7 mouse cellular contexts compared by ENCODE assay signal in genomic region chr11:75189713-75190370, GRCm38 (mm10). TPM values are rescaled to one million over a fixed set of nuclear protein-coding genes. Genes with fewer than 3 reads are reported as not detected.
DNase-seq lines count a peak whose midpoint lies in the region; ATAC-seq and TF ChIP-seq lines count a peak whose summit lies in the region.

No protein-coding gene starts in this region.

- H3K36me3 ChIP-seq in hindbrain, embryonic 13.5 days = no peaks in the 10 kb centered on the region
- no peaks in the 10 kb centered on the region for H3K36me3 ChIP-seq in midbrain, embryonic 13.5 days

- 0 out of 2 replicates have a peak, but pooled peaks cover 2% of the 10 kb centered on the region for H3K4me1 ChIP-seq in cortical plate, adult 2 months (ENCODE audit: control insufficient read depth, insufficient read depth, low read length)
- H3K4me1 ChIP-seq in hindbrain, embryonic 13.5 days (replicated peaks) = peaks cover 52% of the 10 kb centered on the region
- H3K4me1 ChIP-seq in midbrain, embryonic 13.5 days (replicated peaks) = peaks cover 66% of the 10 kb centered on the region

- no peak for ATAC-seq in hindbrain, embryonic 13.5 days (ENCODE audit: low FRiP score)
- ATAC-seq in midbrain, embryonic 13.5 days = no peak

- peak overlapping the region; percentile 69 for H3K4me3 ChIP-seq in left cerebral cortex, adult 2 months
- H3K4me3 ChIP-seq in cortical plate, adult 2 months (ENCODE audit: insufficient read depth, low read length) = peak overlapping the region; percentile 68
- H3K4me3 ChIP-seq in hindbrain, embryonic 13.5 days = peak overlapping the region; percentile 86
- H3K4me3 ChIP-seq in midbrain, embryonic 13.5 days (replicated peaks) = peak overlapping the region; percentile 89

- H3K27ac ChIP-seq in left cerebral cortex, adult 2 months = peak overlapping the region; percentile 69
- no peak overlapping the region for H3K27ac ChIP-seq in cortical plate, adult 2 months (ENCODE audit: insufficient read depth, low read length)
- H3K27ac ChIP-seq in hindbrain, embryonic 13.5 days = no peak overlapping the region
- no peak overlapping the region for H3K27ac ChIP-seq in midbrain, embryonic 13.5 days

- peak overlapping the region; percentile 80 for H3K9ac ChIP-seq in hindbrain, embryonic 13.5 days
- peak overlapping the region; percentile 70 for H3K9ac ChIP-seq in midbrain, embryonic 13.5 days (replicated peaks)

- no peaks in the 10 kb centered on the region for H3K9me3 ChIP-seq in hindbrain, embryonic 13.5 days
- no peaks in the 10 kb centered on the region for H3K9me3 ChIP-seq in midbrain, embryonic 13.5 days

- intact Hi-C loops in left cerebral cortex, adult 2 months (cut with DNase I) = loop anchor here (5.0 to 10.0 kb wide), 3 partner anchors 207 to 385 kb away; partner anchors contain the start of gene Tlcd2
- intact Hi-C loops in left cerebral cortex, postnatal 14 days (cut with DNase I) = loop anchor here (5.0 kb wide), 1 partner anchor 42 kb away; no protein-coding TSS in a partner anchor

- H3K4me2 ChIP-seq in hindbrain, embryonic 13.5 days = peak overlapping the region; percentile 90
- H3K4me2 ChIP-seq in midbrain, embryonic 13.5 days (replicated peaks) = peak overlapping the region; percentile 75

- no peak for TF ChIP-seq POLR2A in cortical plate, adult 2 months (IDR thresholded peaks at IDR 0.05; ENCODE audit: extremely low read depth, insufficient read depth, low read length)

- peaks cover 40% of the 10 kb centered on the region for H3K27me3 ChIP-seq in hindbrain, embryonic 13.5 days
- H3K27me3 ChIP-seq in midbrain, embryonic 13.5 days = peaks cover 40% of the 10 kb centered on the region

- no peak for DNase-seq in left cerebral cortex, adult 2 months (ENCODE audit: extremely low spot score in 1 of 2, low spot score in 2 of 2)
- DNase-seq in left cerebral cortex, postnatal 14 days (ENCODE audit: low spot score in 2 of 2) = no peak
- DNase-seq in thymus, postnatal 25 days = no peak
- DNase-seq in left cerebral cortex, adult 11 months (ENCODE audit: low spot score) = no peak

- under 1% methylated on average over 22 of the region's 22 CpGs for WGBS in hindbrain, embryonic 13.5 days
- under 1% methylated on average over 22 of the region's 22 CpGs for WGBS in midbrain, embryonic 13.5 days

- TF ChIP-seq CTCF in left cerebral cortex, adult 2 months (IDR thresholded peaks at IDR 0.05) = no peak
- no peak for TF ChIP-seq CTCF in cortical plate, adult 2 months (IDR thresholded peaks at IDR 0.05; ENCODE audit: extremely low read depth, insufficient read depth, low read length)

RNA-seq across cellular contexts. Expression of gene Dph1, which starts 1.2 kb away (rescaled TPM):
- total RNA-seq in left cerebral cortex, adult 2 months (2021) = 10 to 100 TPM; 27.9 to 28.9 TPM
- 10 to 100 TPM; 22.0 to 23.7 TPM for total RNA-seq in left cerebral cortex, postnatal 14 days (2021)
- polyA plus RNA-seq in cortical plate, adult 2 months (2012; rRNA removed) = 29.1 and 30.9 TPM in 2 replicates
- polyA plus RNA-seq in hindbrain, embryonic 13.5 days (2015; fragmentation: Nextera tagmentation; extraction: Ambion mirVana) = 14.4 and 15.5 TPM in 2 replicates
- polyA plus RNA-seq in midbrain, embryonic 13.5 days (2015; fragmentation: Nextera tagmentation; extraction: Ambion mirVana) = 14.9 and 15.4 TPM in 2 replicates

RNA-seq across cellular contexts. Expression of gene Rtn4rl1, which starts 3.7 kb away (rescaled TPM):
- total RNA-seq in left cerebral cortex, adult 2 months (2021) = 10 to 100 TPM; 89.0 to 99.0 TPM
- total RNA-seq in left cerebral cortex, postnatal 14 days (2021) = 10 to 100 TPM; 59.5 to 65.9 TPM
- polyA plus RNA-seq in cortical plate, adult 2 months (2012; rRNA removed) = 37.9 and 40.1 TPM in 2 replicates
- polyA plus RNA-seq in hindbrain, embryonic 13.5 days (2015; fragmentation: Nextera tagmentation; extraction: Ambion mirVana) = 6.2 and 8.0 TPM in 2 replicates
- 12.4 and 12.7 TPM in 2 replicates for polyA plus RNA-seq in midbrain, embryonic 13.5 days (2015; fragmentation: Nextera tagmentation; extraction: Ambion mirVana)

RNA-seq across cellular contexts. Expression of gene Ovca2, which starts 11.2 kb away (rescaled TPM):
- 10 to 100 TPM; 12.1 to 12.7 TPM for total RNA-seq in left cerebral cortex, adult 2 months (2021)
- total RNA-seq in left cerebral cortex, postnatal 14 days (2021) = 10 to 100 TPM; 10.0 to 10.2 TPM
- 19.5 and 21.4 TPM in 2 replicates for polyA plus RNA-seq in cortical plate, adult 2 months (2012; rRNA removed)
- 17.0 and 18.2 TPM in 2 replicates for polyA plus RNA-seq in hindbrain, embryonic 13.5 days (2015; fragmentation: Nextera tagmentation; extraction: Ambion mirVana)
- polyA plus RNA-seq in midbrain, embryonic 13.5 days (2015; fragmentation: Nextera tagmentation; extraction: Ambion mirVana) = 19.8 and 22.4 TPM in 2 replicates

RNA-seq across cellular contexts. Expression of gene Hic1, which starts 20.5 kb away (rescaled TPM):
- total RNA-seq in left cerebral cortex, adult 2 months (2021) = 1 to 10 TPM; 3.3 to 3.9 TPM
- total RNA-seq in left cerebral cortex, postnatal 14 days (2021) = 1 to 10 TPM; 5.0 to 5.2 TPM
- 3.0 and 3.8 TPM in 2 replicates for polyA plus RNA-seq in cortical plate, adult 2 months (2012; rRNA removed)
- polyA plus RNA-seq in hindbrain, embryonic 13.5 days (2015; fragmentation: Nextera tagmentation; extraction: Ambion mirVana) = 3.4 TPM in 2 replicates
- 1.2 and 2.4 TPM in 2 replicates for polyA plus RNA-seq in midbrain, embryonic 13.5 days (2015; fragmentation: Nextera tagmentation; extraction: Ambion mirVana)
